Mouse (Mus musculus): ENCODE measurements around the gene Klhl29.

- TF ChIP-seq MAFK (IDR thresholded peaks at IDR 0.05; ENCODE audit: insufficient read depth, low read depth, low read length) (no peak), ZC3H11A (IDR thresholded peaks at IDR 0.05; ENCODE audit: borderline replicate concordance, low read depth, low read length) (no peak)
Measured at GRCm38 (mm10) chr12:5266773-5267172, 108.7 kb downstream of the Klhl29 start.

Data from ES-E14 (cell line).